Mouse (Mus musculus): ENCODE measurements at regions not wholly inside any gene's neighbourhood (a gene's known extent, or its start where the extent isn't known, plus 50 kb on each side); places are given as distances from the start of the nearest gene placed in this dataset.

DNA sequence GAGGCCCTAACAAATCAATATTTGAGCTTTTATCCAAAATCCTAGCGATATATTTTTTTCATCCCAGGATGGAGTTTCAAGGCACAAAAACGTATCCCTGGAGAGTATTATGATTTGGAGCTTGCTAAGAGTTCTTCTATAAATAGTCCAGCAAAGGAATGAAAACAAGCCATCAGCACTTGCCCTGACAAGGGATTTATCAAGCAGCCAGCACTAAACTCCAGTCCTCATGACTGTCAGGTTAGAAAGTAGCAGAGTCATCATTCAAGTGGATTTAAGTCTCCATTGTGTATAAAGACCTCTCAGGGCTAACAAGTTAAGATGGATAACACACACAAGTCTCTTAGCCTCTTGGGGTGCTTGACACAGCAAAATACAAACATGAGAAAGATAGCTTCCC is 148.6 kb upstream of the Ust start:
- in situ Hi-C loops (cut with MboI, MseI): no loop called here

DNA sequence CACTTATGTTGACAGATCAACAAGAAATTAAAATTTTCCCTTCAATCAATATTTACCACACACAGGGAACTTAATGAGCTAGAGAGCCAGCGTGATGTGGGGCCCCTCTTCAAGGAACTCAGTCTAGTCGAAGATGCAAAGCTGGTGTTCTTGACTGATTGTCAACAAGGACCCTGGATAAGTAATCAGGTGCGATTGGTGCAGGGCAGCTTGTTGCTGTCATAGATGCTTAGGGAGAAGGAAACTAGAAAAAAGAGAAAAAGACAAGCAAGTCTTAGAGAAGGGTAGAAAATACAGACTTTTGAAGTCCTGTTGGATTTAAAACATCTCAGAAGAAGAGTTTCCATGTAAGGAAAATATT is 140.3 kb upstream of the Ust start:
- in situ Hi-C loops (cut with MboI, MseI): no loop called here

DNA sequence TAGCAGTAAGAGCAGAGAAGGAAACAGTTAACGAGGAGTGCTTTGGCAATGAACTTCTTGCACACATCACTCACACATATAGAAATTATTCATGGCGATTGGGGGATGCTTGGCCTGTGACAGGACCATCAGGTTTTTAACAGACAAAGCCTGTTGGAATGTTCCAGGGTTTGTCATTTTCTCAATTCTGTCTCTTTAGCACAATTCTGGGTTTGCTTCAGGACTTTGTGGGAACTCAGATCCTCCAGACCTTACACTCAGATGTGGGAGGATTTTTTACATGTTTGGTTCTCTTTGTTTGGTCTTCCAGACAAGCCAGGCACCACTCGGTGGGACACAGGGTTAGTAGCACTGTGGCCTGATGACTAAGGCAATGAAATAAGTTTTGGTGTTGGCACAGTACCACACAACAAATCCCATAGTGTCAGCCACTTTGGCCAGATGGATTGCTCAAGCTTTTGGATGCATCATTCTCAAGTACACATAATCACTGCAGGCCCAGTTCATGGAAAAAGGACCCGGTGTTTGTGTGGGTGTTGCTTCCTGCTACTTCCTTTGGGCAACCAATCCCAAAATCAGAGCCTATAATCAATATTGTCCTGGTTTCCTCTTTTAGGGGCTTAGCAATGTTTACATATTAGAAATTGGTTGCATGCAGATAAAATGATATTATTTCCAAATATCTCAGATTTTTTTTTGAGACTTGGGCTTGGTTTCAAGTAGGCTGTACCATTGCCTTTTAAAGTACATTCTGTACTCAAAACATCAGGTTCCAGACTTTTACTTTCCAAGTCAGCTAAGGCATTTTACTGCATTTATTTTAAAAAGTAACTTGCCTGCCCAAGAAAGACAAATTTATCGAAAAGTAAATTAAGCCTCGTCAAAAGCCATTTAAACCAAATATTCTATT is 139.7 kb upstream of the Ust start:
- in situ Hi-C loops (cut with MboI, MseI): no loop called here

DNA sequence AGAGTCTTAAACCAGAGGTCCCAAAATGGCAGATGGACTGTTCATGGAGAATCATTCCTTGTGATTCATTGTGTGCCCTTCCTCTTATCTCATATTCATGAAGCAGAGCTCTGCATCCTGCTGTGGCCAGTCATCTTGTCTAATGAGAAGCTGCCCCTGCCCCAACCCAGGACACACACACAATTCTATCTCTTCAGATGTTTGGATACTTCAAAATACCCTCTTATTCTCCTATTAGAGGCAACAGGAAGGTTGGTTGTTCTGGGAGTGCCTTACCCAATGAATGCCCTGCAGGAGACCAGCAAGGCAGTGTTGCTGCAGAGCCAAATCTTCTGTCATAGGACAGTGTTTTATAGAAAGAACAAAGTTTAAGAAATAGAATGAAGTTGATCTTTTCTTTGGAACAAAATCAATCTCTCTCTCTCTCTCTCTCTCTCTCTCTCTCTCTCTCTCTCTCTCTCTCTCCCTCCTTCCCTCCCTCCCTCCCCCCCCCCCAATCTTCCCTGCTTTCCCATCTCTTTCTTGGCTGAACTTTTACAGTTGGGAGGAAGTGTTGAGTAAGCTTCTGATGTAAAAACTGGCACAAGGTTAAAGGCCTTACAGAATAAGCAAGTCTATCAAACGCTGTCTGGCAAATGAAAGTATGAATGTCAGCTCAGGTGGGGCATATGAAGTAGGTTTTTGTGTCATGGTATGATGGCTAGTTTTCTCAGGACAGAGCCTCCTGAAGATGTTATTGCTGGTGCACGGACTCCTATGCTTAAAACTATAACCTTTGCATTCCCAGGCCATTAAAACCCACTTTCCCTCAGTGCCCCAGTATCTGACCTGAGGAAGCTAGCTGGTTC is 138.8 kb upstream of the Ust start:
- in situ Hi-C loops (cut with MboI, MseI): no loop called here

DNA sequence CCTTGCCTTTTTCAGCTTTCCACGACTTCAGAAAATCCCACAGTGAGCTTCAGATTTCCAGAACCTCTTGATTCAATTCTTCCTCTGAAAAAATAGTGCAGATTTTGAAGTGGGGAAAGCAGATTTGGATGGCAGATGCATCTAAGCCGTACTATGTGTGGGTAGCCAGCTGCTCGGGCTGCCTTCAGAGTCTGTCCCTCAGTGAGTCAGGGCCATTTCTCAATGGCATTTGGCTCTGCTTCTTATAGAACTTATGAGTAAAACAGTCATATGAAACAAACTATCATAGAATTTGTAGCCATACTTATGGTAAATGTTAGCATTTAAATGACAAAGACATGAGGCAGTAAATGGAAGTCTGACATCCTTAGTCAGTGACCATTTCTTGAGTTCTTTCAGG is 135.0 kb upstream of the Ust start:
- in situ Hi-C loops (cut with MboI, MseI): no loop called here

DNA sequence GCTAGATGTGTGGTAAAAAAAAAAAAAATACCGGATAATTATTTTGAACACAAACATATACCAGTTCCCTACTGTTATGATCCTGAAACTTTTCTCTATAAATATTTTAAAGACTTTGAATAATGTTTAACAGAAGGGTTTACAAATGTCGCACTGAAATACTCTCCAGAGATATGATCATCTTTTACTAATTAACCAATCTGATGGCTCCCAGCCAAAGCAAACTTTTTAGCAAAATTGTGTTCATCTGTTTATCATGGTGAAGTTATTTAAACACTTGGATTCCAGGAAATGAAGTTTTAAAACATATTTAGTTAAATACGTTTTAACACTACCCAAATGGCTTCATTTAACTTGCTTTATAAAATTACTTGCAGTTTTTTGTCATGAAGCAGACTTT is 123.6 kb upstream of the Ust start:
- in situ Hi-C loops (cut with MboI, MseI): no loop called here

DNA sequence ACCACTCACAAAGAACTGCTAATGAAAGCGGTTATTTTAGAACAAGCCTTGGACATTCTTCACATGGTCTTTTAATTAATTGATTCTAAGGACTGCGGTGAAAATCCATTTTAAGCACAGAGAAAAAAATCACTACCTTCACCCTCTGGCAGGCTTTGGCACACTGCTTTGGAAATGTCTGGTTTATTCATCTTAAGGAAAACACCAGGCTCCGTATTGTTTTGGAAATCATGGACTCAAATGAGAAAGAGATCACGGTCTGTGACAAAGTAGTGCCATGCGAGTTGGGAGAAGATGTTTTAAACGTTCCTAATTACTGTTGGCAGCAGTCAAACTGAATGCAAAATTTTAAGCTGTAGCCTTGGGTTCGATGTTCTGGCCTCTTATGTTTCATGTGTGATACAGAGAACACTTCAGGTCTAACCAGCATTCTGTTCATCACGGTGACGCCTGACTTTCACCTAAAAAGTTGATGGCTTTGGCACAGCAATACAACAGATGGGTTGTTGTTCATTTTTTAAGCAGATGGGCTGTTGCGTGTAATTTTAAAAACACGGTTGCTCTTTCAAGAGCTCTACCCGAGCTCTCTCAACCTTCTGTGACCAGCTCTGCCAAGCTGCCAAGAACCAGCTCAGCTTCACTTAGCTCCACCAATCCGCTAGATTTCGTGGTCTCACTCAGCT is 105.7 kb upstream of the Ust start:
- in situ Hi-C loops (cut with MboI, MseI): no loop called here

DNA sequence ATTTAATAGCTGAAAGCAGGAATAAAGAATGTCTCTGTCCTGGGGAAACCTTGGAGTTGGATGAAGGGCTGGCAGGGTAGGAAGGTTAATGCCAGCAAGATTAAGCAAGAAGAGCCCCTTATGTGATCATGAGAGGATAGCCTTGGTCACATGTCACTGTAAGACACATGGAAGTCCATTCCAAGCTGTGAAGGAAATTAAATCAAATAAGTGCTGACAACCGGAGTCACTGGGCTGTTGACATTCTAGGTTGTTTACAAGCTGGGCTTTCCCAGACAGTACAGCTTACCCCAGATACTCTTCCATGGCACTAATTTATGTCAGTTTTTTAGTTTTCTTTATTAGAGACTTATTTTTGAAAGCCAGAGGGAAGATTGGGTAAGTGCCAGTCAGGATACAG is 100.1 kb upstream of the Ust start:
- in situ Hi-C loops (cut with MboI, MseI): no loop called here

DNA sequence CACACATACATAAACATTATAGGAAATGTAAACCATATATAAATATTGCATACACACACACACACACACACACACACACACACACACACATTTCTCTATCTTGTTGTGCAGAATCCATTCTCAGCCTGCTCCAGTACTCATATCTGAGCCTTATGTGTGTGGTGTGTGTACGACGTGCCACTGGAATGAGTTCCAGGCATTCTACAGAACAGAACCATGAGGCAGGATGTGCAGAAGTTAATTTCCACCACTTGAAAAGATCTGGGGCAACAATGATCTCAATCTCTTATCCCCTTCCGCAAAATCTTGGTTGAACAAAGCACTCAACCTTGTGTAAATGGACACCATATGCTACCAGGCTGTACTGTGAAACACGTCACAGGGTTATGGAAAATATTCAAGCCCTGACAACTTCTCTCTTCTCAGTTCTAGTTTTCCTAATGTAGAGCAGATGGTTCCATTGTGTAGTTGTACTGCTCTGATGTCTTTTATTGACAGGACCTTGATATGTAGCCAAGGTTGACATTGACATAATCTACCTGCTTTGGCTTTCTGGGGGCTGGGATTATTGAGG is 96.9 kb upstream of the Ust start:
- in situ Hi-C loops (cut with MboI, MseI): no loop called here

DNA sequence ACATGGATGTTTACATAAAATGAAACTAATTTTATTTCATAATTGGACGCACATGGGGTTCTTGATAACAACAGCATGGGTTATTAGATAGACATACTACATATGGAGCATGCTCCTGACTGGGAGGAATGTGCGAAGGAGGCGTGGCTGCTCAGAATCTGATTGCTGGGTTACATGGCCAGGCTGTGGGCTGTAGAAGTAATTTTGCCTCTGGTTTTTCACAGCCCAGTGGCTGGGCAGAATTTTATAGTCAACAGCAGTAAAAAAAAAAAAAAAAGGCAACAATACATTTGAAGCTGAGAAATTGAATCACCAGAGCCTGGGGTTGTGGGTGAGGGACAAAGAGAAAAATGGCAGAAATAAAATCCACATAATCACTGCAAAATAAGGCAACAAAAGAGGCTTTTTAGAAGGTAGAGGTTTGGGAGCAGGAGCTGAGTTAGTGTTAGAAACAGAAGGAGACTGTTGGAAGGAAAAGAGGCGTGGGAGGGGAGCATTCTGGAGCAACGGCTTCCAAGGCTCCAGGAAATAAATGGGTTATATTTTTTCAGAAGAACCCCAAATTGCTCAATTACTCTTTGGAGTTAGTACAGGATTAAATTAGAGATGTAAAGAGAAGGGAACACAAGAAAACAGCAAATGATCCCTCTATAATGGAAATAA is 71.4 kb upstream of the Ust start:
- in situ Hi-C loops (cut with MboI, MseI): no loop called here

DNA sequence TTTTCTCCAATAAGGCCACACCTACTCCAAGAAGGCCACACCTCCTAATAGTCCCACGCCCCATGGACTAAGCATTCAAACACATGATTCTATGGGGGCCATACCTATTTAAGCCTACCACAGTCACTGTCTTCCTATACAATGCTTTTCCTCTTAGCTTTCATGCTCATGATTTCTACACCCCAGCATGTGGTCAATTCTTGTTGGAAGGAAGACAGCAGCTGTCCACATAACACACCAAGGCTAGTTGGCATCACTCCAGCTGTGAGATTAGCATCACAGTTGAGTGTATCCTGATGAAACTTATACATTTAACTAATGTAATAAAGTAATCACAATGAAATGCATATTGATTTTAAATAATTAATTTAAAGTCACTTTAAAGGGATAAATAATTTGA is 70.5 kb upstream of the Ust start:
- in situ Hi-C loops (cut with MboI, MseI): no loop called here

DNA sequence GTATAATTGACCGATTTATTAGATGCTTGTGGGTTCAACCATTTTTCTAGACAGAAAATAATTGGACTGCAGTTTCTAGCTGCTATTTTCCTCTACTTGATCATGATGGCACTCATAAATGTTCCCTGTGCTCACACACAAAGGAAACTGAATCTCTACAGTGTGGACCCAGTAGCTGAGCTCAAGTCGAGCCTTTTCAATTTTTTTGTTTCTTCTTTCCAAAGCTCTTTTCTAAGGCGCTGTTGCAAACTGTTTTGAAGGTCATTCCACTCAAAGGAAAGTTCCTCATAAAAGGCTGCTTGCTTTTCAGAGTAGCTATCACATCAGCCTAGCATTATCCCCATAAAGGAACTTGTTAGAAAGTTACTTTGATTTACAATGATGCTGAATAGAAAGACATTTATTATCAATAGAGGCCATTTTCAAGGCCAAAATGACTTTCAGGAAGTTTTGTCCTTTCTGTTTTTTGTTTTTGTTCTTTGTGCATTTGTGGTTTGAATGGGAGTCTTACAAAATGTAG is 65.8 kb upstream of the Ust start:
- in situ Hi-C loops (cut with MboI, MseI): no loop called here

DNA sequence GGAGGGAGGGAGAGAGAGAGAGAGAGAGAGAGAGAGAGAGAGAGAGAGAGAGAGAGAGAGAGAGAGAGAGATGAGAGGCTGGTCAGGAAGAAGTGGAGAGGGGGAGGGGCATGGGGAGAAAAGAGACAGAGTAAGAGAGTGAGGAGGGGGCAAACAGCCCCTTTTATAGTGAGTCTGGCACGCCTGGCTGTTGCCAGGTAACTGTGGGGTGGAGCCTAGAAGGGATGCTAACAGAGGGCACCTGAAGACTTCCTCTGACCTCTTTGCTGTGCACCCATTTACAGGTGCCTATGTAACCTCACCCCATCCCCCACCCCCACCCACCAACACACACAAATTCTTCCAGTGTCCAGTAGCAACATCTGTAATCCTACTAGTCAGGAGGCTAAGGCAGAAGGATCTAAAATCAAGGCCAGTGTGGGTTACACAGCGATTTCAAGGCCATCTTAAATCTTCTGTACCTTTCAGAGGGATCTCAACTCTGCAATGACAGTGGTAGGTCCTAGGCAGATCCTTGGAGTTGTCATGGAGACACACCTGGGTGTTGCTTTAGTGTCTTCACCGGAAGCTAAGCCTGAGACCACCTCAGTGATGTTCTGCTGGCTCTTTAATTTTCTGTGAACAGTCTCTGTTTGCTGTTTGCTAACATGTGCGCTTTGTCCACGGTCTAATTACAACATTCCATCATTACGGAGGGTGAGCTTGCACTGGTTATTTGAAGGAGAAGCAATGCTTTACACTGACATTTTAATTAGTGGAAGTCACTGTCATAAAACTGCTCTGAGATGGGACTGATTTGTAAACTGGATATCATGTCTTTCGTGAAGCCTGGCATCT is 65.1 kb upstream of the Ust start:
- in situ Hi-C loops (cut with MboI, MseI): no loop called here

DNA sequence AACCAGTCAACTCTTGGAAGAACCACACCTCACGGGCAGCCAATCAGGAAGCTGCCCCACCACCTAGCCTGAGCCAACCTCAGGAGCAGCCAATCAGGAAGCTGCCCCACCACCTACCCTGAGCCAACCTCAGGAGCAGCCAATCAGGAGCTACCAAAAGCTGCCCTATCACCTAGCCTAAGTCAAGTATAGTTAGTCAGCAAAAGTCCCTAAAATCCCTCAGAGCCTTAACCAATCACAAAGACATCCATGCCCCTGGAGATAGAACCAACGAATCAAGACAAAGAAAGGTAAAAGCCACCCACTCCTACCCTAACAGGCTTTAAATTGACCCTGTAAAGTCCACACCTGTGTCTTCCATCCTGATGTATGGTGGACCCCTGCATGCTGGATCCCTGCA is 61.7 kb upstream of the Ust start:
- in situ Hi-C loops (cut with MboI, MseI): no loop called here

DNA sequence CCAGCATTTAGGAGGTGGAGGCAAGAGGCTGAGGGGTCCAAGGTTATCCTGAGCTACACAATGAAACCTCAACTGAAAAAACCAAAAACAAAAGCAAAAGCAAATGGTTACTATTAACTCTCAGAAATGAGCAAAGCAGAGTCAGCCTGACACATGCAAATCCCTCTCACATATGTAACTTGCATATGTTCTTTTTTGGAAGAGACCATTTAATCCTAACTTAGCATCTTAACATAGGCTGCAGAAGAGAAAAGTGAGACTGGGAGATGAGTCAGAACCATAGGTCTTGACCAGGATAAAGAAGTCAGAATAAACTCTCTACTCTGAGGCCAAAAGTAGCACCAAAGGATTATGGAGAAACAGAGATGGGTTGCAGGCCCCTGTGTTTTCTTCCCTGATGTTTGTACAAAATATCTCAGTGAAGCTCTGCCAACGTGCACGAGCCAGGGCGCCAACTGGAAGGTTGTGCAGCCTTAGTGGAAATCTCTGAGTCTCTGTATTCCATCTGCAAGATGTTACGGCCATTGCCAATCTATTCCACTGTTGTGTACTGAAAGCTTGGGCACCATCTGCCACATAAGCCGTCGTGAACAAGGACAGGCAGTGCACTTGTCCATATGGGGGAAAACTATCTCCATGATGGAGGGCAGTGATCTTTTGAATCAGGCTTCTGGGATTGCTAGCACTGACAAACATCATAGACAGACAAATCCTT is 59.2 kb upstream of the Ust start:
- in situ Hi-C loops (cut with MboI, MseI): loop anchor here (10.0 kb wide), 1 partner anchor 163 kb away; no protein-coding TSS in a partner anchor

All from T-helper 2 cell (primary cell).